Mouse (Mus musculus) A20 (cell line): ENCODE measurements around the gene Plekha5.
"Not testable (repeated sequence)": the region's sequence is repeated elsewhere in the genome, so short reads cannot be mapped to it uniquely, and the experiment has no call there.

ENCODE experiments used
- DNase-seq: peaks from one replicate; pipeline ENCODE4 v3.0.0-alpha.2; 2011; ENCODE audit warnings: low read depth, low spot score

The Plekha5 gene

DNA sequence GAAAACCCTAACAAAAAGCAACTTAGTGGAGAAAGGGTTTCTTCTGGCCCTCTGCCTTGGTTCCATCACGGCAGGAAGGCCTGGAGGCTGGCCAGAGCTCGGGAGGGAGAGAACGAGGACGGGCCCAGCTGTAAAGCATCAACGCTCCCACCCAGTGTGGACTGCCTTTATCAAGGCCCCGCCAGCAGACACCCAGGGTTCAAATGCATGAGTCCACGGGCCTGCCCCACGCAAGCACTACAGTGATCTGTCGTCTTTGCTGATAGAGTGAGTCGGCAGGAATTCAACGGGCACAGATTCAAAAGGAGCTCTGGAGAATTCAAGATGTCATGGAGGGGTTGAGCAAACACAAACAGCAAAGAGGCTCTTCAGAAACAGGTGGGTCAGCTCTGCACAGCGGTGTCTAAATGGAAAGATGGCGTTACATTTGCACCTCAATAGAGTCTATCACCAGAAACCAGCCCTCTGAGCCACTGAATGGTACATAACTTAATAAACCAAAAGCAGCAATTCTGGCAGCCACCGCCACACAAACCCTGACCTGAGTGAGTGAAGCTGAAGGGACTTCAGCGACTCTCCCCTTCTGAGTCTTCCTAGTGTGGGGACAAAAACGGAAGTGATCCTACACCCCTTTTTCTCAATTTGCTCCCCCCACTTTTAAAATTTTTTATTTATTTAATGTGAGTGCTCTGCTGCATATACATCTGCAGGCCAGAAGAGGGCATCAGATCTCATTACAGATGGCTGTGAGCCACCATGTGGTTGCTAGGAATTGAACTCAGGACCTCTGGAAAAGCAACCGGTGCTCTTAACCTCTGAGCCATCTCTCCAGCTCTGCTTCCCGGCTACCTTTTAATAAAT, 153.3 kb downstream of the Plekha5 start:
- DNase-seq, result peak; percentile 29

DNA sequence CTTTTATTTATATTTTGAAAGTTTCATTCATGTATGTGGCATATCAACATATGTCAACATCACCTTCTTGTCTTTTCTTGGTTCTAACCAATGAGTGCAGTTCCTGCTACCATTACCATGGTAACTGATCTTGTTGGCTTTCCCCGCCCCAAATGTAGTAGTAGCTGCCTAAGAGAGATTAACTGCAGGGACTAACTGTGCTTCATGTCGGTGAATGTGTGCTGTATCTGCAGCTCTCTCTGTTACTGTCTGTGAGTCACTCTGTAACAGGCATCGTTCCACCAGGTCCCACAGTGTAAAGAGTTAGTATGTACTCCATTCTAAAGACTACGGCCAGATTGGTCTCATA, 153.9 kb downstream of the Plekha5 start:
- peak; percentile 20 for DNase-seq

DNA sequence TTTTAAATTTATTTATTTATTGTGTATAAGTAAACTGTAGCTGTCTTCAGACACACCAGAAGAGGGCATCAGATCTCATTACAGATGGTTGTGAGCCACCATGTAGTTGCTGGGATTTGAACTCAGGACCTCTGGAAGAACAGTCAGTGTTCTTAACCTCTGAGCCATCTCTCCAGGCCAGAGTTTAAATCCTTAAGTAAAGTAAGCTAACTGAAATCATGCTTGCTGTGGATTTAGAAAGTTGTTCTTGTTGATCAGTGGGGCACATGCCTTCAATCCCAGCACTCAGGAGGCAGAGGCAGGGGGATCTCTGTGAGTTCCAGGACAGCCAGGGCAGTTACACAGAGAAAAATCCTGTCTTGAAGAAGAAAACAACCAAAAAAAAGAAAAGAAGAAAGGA, 155.1 kb downstream of the Plekha5 start:
- DNase-seq, result not testable (repeated sequence)

DNA sequence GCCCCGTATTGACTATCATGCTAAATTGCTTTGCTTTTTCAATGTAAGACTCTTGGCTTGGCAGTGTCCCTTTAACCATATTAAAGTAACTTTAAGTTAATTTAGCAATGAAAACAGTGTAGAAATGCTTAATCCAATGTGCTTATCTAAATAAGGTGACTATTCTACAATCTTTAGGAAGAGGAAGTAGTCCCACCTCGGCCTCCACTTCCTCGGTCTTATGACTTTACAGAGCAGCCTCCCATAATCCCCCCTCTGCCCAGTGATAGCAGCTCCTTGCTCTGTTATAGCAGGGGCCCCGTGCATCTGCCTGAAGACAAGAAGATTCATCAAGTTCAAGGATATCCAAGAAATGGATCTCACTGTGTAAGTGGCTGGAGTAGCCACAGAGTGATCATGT, 156.3 kb downstream of the Plekha5 start:
- no peak for DNase-seq

DNA sequence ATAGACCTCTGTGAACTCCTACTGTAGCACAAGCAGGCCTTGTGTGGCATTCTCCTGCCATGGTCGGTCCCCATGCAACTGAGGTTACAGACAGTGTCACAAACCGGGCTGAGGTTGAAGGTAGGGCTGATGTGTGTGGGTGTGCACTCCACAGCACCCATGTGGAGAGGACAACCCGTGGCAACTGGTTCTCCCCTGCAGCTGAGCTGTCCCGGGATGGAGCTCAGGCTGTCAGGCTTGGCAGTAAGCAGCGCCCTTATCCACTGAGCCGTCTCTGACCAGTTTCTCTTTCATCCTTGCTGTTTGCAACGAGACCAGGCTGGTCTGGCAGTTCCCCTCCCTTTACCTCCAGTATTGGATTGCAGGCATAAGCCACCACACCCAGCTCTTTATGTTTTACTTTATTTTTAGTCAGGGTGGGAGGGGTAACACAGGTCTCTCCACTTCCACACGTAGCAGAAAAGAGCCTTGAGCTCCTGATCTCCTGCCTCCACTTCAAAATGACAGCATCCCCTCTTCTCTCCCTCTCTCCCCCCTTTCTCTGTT, 162.9 kb downstream of the Plekha5 start:
- no peak for DNase-seq

DNA sequence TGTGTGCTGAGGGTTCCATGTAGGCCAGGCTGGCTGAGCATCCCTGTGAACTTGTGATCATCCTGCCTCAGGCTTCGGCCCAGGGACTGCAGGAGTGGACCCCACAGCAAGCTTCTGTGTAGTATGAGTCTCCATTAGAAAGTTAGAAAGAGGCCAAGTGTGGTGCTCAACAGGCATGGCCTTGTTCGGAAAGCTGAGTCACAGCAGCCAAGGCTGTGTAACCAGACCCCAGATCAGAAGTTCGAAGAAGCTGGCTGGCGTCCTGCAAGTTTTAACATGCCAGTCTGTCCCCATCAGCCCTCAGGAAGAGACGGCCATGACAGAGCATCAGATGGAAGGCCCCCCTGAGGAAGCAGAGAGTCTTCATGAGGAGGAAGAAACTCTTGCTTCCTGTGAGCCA, 167.5 kb downstream of the Plekha5 start:
- DNase-seq, result no peak

DNA sequence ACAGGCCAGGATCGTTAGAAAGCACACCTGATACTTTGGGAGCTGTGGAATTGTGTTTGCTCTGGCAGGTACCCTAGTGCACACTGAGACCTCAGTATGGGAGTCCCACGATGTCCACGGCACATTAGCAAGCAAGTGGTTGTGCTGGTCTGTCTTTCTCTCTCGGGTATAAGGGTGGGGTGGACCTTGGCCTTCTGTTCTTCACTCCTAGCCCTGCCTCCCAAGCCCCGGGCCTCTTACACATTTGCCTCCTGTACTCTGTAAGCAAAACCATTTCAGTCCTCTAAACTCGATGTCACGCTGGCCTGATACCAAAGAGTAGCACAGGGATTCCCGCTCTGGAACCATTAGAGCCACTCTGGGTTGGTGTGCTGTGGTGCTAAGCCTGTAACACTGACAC, 168.9 kb downstream of the Plekha5 start:
- DNase-seq, result no peak

DNA sequence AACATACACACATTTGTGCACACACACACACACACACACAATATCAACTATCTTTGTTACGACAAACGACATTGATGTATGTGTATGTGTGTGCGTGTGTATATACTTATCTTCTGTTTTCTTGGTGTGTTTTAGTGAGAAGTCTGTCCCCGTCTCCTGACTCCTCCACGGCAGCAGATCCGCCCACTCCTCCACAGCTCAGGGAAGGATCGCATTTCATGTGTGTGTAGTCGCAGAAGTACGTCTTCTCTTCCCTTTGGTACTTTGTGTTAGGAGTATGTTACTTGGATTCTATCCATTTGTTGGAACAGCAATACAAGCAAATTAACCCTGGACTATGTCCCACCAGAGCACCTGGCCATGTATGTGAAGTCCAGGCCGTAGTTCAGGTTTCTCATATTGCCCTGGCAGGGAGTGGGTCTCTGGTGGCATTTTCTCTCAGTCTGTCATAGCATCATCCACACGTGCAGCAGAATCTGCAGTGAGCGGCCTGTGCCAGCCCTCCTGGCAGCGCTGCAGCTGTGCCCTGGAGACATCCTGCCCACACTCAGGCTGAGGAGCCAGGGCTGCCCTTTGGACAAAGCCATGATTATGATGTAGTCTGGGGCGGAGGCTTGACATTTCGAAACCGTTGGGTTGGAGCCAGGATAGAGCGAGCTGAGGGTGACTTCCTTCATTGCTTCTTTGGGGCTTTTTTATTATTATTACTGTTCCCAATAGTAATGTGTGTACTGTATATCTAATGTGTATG, 169.7 kb downstream of the Plekha5 start:
- no peak for DNase-seq

DNA sequence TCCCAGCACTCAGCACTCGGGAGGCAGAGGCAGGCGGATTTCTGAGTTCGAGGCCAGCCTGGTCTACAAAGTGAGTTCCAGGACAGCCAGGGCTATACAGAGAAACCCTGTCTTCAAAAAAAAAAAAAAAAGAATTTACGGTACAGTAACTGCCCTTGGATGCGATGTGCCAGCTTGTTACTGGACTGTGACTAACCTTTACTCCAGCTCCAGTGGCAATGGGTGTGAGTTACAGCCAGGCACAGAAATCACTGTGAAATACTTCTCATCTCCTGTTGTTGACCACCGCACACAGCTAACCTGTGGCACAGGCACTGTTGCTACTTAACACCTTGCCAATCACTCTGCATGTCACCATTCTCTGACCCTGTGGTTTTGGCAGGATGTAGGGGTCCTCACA, 171.7 kb downstream of the Plekha5 start:
- not testable (repeated sequence) for DNase-seq

DNA sequence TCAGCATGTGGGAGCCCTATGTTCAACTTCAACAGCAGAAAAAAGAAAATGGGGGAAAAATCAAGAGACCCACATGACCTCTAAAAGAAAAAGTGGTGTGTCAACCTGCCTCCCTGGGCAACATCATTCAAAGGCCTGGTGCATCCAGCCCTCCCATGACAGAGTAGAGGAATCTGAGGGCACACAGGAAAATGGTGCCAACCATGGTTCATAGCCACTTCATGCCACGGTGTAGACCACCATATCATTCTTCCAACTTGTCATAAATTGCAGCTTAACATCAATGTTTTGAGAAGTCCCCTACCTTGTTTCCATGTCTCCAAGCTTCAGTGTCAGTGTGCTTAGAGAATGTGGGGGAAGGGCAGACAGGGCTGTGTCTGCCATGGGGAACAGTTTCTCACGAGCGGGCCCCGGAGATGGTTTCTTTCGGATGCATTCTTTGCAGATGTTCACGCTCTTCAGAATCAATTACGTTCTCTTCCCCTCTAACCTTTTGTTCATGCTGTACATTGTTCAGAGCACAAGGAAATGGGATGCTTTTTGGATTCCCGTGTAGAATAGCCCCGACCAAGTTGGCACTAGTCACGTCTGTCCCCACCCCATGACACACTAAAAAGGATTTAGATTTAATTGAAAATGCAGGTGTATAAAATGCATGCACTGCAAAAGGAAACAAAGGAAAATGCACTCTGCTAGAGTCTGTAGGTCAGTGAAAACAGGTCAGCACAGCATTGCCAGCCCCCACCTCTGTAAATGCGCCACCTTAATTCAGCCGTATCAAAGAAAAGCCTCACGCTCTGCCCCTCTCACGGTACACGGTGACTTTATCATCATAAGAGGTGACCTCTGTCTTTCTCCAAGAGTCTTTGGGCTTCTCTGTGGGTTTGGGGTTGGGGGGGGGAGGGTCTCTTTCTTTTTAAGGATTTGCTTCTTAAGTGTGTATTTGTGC, 173.8 kb downstream of the Plekha5 start:
- no peak for DNase-seq

DNA sequence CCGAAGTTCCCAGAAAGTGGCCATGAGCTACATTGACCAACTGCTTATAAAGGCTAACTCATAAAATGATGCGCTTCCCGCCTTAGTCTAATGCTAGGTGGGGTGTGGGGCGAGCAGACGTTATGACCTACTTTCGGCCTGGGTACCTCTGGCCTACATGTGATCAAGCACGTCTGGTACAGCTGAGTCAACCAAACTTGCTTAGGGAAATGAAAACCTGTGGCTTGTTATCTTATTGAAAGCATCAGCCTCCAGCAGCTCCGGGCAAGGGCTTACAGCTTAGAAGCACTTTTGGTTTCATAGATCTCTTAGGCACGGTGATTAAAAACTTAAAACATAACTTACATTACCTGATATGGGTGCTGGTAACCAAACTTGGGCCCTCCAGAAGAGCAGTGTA, 174.7 kb downstream of the Plekha5 start:
- no peak for DNase-seq

DNA sequence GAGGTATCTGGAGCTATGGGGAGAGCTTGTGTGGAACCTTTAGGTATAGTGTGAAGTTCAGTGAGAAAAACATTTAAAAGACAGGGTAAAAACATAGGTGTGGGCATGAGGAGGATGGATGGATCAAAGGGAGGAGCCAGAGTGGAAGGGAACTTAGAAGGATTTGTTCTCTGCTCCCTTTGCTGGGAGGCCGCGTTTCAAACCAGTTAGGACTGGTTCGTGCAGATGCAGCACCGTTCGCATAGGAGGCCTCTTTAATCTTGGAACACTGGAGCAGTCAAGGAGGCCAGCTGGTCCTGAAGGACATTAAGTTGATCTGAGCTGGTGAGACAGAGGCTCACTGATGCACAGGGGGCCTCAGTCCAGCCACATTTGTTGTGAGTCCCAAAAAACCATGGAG, 175.5 kb downstream of the Plekha5 start:
- DNase-seq, result no peak

DNA sequence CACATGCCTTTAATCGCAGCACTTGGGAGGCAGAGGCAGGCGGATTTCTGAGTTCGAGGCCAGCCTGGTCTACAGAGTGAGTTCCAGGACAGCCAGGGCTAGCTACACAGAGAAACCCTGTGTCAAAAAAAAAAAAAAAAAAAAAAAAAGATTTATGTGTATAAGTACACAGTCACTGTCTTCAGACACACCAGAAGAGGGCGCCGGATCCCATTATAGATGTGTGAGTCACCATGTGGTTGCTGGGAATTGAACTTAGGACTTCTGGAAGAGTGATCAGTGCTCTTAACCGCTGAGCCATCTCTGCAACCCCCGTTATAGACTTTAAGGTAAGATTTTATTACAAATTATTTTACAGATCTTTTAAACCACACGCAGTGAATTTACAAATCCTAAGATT, 176.8 kb downstream of the Plekha5 start:
- peak; percentile 19 for DNase-seq

DNA sequence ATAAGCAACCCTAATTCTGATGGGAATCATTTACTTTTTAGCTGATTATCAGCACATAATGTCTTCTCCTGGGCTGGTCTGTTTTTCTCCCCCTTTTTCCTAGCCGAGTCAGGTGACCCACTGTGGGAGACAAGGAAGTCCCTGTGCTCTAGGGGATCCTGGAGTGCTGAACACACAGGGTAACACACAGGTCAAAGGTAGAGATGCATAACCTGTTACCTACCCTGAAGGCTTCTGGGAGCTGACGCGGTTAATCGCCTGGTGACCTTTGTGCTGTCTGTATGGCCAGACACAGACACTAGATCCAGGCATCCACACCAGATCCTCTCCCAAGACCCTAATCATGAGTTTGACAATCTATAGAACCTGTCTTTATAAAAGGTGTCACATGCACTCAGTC, 177.3 kb downstream of the Plekha5 start:
- DNase-seq, result no peak

DNA sequence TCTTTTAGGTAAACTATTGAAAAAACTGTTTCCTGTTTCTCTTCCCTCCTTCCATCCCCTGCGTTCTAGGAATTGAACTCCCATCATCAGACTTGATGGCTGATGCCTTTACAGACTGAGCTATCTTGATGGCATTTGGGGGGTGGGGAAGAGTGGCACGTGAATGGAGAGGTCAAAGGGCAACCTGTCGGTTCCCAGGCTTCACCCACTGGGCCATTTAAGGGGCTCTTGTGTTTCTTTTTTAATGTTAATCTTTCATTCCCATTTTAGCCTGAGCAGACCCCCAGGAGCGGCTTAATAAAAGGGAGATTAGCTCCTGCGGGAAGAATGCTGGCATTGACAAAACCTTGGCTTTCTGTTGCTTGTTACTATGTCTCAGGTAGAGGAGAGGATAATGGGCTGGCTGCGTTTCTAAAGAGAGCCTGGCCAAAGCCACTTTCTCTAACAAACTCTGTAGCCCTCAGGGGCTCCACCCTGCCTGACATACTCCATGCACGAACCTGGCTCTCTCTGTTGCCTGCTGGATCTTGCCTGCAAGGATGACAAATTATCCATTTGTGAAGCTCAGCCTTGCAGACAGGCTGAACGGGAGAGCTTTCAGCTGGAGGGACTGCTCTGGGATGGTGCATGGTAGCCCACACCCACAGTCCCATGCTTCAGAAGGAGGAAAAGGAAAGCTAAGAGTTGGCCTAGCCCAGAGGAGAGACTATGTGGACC, 179.5 kb downstream of the Plekha5 start:
- no peak for DNase-seq

DNA sequence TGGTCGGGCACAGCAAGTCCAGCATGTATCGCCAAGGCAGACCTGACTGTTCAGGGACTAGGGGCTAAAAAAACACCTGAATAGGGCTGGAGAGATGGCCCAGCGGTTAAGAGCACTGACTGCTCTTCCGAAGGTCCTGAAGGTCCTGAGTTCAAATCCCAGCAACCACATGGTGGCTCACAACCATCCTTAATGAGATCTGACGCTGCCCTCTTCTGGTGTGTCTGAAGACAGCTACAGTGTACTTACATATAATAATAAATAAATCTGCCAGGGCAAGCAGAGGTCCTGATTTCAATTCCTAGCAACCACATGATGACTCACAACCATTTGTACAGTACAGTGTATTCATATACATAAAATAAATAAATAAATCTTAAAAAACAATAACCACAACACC, 181.3 kb downstream of the Plekha5 start:
- DNase-seq, result not testable (repeated sequence)

DNA sequence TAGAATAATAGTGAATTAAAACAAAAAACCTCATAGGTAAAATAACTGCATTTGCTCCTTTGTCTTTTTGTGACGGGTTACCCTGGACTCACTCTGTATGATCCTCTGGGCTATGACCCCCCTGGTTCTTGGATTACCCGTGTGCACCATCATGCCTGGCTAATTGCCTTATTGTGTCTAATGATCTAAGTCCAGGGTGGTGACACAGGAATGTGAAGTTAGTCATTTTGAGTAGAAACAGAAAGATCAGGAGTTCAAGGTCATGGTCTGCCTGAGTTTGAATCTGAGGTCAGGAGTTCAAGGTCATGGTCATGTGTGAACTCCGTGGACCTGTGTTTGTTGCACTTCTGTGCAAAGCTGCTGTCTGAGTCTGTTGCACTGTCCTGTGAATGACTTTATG, 181.9 kb downstream of the Plekha5 start:
- DNase-seq, result no peak

DNA sequence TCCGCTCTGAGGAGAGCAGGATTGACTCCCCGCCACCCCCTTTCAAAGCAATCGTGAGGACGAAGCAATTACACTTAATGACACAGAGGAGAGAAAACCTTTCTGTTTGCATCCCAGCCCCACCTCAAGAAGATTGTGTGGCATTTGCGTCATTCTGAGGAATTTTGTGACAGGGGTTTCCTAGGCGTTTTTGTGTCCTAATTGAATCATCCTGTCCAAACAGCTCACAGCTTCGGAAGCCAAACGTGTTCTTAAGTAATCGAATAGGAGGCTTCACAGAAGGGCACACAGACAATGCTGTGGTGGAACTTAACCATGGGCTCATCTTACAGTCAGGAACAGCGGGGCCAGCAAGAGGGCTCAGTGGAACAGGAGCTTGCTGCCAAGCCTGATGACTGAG, 182.7 kb downstream of the Plekha5 start:
- DNase-seq, result no peak

DNA sequence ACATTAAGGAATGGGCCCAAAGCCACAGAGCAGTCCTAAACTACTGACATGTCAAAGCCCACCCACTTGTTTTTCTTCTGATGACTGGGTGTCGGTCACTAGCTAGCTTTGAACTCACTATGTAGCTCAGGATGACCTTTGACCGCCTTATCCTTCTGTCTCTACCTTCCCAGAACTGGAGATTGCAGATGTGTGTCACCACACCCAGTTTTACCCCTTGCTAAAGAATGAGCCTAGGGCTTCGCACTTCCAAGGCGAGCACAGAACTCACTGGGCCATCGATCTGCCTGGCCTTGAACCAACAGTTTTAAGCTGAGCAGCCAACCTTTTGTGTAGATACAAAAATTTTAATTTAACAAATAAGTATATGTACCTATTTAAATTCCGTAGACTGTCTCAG, 184.8 kb downstream of the Plekha5 start:
- DNase-seq, result no peak

DNA sequence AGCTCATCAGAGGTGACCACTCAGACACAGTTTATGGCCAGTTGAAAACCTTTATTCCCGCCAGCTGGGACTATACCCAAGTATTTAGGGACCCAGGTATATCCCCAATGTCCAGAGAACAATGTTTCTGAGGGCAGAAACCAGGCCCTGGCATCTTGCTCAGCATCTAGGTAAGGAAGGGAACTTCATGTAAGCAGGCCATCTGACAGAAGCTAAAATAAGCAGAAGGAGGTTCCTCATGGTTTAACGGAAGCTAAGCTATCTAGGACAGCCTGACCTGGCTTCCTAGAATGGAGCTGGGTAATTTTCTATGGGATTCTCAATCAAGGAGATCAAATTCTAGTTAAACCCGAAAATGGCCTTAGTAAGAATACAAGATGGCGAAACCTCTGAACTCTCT, 185.7 kb downstream of the Plekha5 start:
- no peak for DNase-seq

DNA sequence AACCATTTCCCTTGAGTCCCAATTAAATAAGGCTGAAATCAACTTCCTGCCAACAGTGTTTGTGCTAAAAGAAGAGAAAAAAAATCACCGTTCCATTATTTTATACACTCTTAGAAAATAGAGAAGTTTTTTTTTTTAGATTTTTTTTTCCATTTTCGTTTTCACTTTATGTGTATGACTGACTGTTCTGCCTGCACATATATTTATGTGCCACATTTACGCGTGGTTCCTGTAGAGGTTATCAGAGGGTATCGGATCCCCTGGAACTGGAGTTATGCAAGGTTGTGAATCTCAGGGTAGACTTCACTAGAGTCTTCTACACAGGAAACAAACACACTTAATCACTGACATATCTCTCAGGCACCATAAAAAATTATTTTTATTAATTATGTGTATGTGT, 186.3 kb downstream of the Plekha5 start:
- DNase-seq, result no peak
